Mouse (Mus musculus): ENCODE data around the gene Dhrs4.

Dhrs4 gene

DNA sequence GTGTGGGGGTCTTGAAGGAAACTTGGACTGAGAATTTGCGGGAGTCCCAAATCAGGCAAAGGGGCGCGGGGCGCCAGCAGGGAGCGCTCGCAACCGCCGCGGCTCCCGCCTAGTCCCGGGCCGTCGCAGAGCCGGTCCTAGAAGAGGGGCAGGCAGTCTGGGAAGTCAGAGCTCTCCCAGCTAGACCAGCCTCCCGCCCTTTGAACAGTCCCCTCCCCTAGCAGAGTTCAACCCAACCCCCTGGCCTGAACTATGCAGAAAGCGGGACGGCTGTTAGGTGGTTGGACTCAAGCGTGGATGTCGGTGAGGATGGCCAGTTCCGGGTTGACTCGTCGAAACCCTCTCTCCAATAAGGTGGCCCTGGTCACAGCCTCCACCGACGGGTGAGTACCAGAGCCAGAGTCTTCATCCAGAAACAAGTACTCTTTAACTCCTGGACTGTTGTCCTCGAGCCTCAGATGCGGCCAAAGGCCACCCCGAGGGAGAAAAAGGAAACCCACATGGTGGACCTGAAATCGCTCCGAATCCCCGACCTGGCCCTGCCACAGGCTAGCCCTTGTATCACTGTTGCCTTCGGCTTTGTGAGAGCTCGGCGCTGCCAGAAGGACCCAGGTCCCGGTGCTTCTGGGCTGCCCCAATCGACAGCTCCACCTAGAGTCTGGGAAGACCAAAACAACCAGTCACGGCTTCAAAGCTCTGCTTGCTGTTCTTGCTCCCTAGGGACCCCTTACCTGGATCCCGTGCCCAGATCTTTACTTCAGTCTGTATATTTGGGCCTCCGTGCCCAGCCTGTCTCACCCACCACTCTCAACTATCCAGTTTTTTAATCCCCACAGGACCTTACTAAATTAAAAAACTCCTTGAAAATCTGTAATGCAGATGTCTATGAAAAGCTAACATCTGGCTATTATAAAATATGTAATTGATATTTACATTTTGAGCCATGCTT, at the start of gene Dhrs4:
Gene Dhrs4, plus strand, starts transcription at position 108 of the 949 bp plus-strand sequence.
- DNase-seq: peak; percentile 83 to 85

DNA sequence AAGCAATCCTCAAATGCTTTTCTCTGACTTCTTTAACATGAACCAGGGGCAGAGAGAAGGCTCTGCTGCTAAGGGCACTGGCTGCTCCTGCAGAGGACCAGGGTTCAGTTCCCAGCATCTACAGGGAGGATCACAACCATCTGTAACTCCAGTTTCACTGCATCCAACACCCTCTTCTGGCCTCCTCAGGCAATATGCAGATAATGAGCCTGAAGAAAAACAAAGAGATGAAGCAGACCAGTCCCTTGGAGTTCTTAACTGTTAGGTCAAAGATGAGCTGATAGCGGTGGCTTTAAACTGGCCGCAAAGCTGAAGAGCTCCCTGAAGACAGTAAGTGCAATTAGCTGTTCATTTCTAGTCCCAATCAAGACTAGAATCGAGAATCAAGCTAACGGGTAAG, 48.3 kb upstream of the Dhrs4 start:
- DNase-seq: no peak

DNA sequence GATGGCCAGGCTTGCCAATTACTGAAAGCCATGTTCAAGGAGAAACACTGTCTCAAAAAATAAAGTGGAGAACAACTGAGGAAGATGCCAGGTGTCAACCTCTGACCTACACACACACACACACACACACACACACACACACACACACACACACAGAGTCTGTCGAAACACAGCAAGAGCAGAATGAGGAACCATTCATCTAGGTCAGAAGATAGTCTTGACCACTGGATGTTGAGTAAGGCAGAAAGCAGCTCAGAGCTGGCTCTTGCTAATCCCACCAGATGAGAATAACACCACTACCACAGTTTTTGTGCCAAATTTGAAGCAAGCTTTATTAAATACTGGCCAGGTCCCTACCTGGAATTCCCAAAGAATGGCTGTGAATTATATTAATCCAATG, 45.5 kb upstream of the Dhrs4 start:
- DNase-seq: no peak

DNA sequence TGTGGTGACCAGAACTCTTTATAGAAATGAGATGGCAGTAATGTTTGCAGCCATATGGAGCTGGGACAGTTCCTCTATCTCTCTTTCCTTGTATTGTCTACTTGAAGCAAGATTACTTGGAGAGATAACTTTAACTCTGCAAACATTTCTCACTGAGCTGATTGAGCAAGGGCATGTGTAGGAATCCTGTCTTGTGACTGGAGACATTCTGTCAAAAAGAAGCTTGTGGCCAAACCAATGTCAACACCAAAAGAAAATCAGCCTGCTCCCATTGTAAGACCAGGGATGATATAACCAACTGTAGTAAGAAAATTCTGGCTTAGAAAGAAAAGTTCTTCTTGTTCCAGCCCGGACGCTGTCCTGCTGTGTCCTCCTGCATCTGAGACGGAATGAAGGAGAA, 43.7 kb upstream of the Dhrs4 start:
- DNase-seq: no peak

DNA sequence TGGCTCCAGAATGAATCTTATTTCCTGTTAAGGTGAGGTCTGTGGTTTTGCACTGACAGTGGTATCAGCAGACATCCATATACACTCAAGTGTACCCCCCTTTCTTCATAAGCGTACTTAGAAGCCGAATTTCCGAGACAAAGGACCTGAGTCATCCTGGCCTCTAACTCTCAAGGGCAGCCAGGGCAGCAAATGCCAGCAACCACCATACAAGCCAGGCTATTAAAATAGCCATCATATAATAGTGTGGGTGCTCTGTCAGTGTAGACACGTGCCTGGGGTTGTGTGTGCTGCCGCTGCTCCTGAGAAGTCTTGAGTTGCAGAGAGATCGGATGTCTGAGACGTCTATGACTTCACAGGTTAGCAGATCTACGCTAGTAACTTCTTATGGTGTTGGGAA, 41.4 kb upstream of the Dhrs4 start:
- DNase-seq: no peak

DNA sequence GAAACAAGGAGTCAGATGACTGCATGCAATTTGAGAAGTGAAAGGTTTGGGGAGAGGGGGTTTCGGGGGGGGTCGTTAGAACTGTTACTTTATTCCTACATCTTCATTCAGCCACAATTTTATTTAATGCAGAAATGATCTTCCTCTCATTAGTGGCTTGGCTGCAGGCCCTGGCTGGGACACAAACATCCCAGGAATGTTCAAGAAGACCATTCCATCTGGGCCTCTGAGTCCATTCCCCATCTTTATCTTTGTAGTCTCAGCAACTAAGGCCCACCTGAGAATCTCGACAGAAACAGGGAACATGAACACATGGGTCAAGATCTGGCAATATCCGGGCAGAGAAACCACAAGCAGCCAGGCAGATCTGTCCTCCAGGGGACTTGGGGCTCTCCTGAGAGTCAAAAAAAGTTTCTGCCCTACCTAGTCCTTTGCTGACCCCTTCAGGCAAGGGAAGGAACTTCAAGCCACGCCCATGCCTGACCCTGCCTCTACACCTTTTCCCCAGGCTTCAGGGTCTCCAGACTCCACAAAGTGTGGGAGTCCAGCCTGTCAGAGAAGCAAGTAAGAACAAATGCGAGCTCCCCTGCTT, 40.3 kb upstream of the Dhrs4 start:
- DNase-seq: peak; percentile 84 to 89

DNA sequence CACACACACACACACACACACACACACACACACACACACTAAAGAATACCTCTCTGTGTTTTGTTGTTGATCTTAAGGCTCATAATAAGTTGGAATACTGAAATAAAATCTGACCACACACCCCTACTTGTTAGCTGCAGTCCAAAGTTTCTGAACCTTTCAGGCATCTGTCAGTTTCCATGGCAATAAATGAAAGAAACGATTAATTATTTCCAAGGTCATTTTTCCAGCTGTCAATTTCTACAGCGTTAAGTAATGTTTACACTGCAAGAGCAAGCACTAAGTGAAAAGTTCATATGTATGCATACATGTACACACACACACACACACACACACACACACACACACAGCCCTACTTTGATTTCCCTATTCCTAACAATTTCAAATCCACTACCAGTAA, 20.9 kb upstream of the Dhrs4 start:
- no peak for DNase-seq

DNA sequence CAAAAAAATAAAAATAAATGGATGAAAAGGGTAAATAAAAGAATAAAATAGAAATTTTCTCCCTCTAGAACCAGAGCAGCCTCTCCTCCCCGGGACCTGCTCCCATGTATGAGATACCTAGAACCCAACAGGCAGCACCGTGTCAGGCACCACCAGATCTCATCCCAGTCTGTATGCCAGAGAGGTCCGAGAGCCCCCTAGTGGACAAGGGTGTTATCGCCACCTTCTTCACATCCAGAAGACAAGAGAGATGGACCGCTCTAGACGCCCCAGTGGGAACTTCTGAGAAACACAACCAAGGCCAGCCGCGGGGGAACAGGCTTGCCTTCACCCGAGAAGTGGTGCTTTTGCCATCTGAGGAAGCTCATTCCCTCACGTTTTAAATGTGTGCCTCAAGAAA, 20.3 kb upstream of the Dhrs4 start:
- peak; percentile 86 to 87 for DNase-seq

DNA sequence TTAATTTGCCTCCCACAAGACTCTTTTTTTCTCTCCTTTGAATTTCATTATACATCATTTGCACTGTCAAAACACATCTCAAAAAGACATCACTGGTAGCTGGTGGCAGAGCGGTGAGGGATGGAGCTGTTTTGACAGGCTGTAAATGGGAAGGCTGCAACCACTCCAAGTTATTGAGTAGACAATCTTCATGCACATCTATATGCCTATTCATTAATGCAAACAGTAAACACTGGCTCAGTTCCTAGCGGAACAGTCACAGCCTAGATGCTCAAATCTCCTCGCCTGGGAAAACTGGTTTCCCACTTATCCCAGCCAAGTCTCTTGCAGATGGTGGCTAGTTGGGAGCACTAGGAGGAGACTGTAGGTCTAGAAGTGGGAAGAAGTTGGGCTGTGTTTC, 19.8 kb upstream of the Dhrs4 start:
- no peak for DNase-seq

DNA sequence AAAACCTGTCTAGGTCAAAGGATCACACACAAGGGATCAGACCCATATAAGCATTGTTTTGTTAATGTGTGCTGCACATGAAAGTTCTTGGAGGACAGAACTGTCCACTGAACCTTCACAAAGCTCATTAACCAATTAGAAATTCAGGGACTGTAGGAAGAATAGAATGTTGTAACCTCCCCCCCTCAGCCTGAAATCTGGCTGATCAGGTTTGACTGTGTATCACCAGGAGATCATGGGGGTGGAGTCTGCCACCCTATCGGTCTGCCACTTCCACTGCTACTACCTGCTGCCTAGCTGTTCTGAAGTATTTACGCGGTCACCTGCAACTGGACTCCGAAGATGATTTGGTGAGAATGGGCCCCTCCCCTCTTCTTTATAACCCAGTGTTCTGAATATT, 18.8 kb upstream of the Dhrs4 start:
- DNase-seq: no peak

DNA sequence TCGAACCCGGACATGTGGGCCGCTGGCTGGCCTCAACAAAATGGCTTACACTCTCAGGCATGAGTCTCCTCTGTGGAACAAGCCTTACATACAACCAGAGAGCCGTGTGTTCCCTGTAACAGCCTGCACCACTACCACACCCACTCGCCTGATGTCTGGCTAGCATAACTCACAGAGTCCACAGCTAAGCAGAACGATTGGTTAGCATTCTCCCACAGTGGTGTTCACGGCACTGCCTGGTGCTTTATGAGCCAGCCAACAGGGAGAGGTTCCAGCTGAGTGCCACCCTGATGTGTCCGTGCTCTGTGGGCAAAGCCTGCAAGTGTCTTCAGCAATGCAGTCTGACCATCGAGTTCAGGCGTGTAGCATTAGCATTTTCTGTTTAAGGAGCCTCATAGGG, 18.3 kb upstream of the Dhrs4 start:
- no peak for DNase-seq

DNA sequence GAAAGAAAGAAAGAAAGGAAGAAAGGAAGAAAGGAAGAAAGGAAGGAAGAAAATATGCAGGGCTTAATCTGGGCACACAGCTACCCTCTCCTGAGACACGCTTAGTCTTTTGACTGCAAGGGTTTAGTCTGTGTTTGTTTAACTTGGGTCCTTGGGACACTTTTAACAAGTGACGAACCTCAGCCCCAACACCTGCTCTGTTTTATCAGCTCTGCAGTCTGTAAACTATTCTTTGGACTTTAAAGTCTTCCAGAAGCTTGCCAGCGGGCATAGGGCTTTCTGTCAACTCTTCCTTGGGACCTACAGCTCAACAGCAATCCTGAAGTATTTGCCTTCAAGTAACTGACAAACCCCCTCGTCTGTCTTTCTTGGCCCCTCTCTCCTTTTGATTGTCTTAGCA, 16.8 kb upstream of the Dhrs4 start:
- no peak for DNase-seq

DNA sequence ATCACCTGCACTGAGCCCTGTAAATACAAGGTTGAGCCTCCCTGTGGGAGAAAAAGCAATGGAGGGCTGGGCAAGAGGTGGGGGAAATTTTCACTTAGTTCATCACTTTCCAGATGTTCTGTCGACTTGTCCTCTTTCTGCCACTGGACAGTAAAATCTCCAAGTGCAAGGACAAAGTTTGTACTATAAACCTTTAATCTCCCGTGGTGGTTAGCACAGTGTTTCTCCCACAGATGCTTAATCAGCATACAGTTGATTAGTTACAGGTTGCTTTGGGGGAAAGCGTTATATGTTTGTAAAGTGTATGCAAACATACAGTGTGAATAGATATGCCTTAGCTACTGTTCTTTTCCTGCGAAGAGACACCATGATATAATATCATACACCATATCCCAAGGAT, 12.1 kb upstream of the Dhrs4 start:
- no peak for DNase-seq

DNA sequence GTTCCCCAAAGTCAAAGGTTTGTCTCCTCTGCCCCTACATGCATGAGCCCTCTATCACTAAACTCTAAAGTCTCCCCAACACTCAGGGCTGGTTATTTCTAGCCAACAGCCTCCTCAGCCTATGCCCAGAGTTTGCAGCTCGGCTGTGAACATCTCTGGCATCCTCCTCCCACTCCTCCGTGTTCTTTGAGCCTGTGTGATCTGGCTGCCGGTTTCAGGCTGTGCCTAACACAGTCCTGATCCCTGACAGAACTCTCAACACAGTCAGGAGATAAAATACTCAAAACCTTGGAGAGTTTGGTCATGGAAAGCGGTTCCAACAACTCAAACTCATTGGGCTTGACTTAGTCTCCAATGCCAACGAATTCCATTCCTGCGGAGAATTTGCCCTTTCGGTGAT, 11.4 kb upstream of the Dhrs4 start:
- no peak for DNase-seq

DNA sequence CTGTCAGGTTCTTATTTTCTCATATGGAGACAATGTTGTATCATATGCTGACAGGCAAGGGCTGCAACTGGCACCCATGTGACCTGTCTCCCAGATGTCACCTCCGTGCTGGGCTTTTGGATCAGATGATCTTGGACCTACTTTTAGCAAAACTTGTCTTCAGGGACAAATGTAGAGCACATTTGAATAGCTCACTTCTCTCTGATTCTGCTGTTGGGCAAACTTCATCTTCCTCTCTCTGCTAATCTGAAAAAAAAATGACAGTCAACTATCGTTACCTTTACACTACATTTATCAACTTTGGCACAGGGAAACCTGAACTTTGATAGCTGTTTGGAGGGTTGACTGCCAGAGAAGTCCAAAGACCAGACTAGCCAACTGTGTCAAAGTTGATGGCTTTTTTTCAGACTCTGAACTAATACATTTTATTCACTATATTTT, 10.2 kb upstream of the Dhrs4 start:
- no peak for DNase-seq

DNA sequence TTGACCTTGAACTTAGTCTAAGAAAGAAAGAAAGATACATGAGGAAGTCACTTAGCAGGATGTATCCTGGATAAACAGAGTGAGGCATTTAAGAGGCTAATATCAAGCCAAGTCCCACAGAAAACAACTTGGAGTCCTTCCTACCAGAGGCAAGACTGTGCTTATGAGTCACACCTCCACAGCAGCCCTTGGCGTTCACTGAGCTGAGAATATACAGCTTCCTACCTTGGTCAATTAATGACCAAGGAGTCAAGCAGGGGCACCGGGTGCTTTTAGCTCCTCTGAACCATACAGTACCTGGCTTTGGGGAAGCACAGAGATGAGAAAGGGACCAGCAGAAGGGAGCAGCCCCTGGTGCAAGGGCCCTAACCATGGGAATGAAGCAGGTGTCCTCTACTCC, 9.5 kb upstream of the Dhrs4 start:
- DNase-seq: no peak

DNA sequence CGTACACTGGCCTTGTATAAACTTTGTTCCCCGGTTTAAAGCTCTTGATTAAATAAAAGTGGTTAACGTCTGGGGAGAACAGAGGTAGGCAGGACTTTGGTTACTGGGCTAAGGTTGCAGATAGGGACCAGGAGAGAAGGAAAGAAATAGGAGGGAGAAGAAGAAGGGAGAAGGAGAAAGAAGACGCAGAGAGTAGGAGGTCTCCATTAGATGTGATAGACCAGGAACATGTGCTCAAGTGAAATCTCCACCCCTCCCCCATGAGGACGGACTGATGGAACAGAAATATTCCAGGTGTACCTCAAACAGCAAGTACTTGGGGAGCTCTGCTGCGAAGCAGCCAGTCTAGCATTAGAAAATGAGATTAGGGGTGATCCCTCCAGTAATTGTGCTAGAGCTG, 8.7 kb upstream of the Dhrs4 start:
- no peak for DNase-seq

DNA sequence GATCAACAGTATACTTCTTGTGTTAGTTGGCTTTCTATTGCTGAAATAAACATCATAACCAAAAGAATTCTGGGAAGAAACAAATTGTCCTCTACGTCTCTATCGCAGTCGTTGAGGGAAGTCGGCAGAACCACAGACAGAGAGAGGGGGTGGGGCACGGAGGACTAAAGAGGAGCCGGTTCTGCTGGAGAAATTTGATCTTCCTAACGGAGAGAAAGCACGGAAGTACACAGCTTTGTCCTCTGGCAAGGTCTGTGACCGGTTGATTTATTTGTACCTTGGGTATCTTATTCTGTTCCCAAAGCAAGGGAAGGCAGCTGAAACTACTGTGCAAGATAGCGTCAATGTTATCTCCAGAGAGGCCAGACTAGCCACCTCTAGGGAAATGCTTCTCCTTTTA, 7.8 kb upstream of the Dhrs4 start:
- no peak for DNase-seq

DNA sequence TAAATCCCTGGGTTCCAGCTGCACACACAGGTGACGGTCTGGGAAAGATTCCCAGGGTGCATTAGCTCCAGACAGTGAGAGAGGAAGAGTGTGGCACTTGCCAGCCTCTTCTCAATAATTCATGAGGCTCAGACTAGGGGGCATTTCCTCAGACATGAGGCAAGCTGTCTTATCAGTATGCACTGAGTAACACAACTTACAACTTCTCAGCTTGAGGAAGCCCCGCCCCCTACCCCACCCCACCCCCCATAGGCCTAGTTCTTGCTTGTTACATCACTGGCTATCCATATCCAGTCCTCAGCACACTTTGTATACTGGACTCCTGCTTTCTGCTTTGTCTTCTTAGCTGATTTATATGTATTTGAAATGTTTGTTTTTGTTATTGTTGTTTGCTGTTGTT, 2.9 kb upstream of the Dhrs4 start:
- no peak for DNase-seq

DNA sequence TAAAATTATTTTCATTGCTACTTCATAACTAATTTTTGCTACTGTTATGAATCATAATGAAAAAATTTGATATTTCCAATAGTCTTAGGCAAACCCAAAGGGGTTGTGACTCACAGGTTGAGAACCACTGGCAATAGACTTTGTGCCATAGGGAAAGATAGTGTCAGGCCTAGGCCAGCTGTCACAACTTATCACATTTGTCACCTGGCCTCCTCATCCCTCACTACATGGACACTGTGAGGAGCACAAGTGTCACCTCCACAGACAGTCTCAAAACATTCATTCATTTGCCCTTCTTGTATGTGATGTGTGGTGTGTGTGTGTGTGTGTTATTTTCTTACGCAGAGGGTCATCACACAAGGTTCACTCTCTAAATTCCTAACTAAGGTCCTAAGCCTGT, 1.1 kb upstream of the Dhrs4 start:
- no peak for DNase-seq

DNA sequence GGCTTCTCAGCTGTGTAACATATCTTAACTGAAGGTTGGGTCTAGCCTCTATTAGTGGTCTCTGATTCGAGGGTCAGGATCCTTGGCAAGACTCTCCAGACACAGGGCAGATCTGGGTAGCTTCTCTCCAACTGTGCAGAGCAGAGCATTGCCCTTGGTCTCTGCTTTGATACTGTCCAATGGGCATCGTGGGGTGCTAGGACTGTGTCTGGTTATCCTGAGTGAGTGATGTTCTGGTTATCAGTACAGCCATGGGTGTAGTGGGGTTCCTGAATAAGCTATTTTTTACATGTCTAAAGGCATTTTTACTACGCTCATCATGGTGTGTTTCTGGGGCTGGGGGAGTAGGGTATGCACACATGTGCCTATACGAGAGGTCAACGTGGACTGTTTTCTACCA, 729 bp upstream of the Dhrs4 start:
- DNase-seq: no peak

DNA sequence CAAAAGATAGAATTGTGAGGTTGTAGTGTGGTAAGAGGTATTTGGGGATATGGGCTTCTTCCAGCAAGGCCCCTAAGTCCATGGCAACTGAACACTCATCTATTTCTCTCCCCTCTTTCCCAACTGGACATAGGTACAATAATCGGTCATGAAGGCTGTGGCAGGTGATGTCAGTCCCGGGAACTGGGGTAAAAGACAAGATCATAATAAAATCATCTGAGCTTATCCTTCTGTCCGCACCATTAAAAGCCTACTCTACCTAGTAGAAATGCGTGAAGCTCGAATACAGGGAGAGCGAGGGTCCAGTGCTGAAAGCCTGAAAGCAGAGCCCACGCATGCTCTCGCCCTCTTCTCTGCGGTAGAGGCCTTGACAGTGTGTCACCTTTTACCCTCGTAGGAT, 1.1 kb downstream of the Dhrs4 start:
- DNase-seq: no peak

DNA sequence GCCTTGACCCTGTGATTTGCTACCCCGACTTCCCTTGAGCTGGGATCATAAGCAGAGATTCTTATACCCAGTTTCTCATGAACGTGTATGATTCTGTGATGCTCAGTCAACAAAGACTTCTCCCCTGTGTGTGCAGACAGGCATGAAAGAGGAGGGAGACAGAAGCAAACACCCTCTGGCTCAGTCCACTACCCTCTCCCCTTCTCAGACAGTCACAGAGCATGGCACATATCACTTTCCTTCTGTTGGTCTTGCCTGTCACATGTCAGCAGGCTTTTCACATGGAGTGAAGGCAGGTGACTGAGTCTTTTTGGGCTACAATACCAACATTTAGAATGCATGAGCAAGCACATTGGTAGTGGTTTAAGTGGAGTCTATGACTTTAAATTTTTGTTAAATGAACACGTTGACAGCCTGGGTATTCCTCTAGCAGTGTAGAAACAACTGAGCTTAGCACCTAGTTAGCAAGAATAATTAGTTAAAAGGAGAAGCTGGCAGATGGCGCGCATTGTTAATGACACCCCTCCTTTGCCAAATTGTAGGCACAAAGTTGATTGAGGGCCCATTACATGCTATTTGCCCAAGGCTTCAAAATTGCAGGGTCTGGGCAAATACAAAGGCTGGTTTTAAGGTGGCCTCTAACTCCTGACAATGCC, 6.0 kb downstream of the Dhrs4 start:
- DNase-seq: peak in 1 of 2 experiments; percentile 49

DNA sequence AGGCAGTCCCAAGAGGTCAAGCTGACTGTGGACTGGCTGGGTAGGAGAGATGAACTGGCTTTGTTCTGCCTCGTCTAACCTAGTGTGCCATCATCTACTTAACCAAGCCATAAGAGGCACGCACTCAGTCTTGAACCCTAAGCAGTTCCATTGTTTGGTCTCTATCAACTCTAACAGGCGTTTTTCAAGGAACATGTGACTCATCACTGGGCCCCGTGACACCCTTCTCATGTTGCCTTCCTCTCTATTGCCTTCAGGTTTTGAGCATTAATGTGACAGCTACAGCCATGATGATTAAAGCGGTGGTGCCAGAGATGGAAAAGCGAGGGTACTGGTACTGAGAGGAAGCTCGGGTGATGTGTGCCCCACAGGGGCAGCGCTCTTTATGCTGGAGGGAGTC, 8.3 kb downstream of the Dhrs4 start:
- no peak for DNase-seq

Data from cerebellum, postnatal 10 days (tissue).